Mouse (Mus musculus): ENCODE data around the gene Prpsap1. TPM values are rescaled to one million over a fixed set of nuclear protein-coding genes. Genes with fewer than 3 reads are reported as not detected.

The Prpsap1 gene
- total RNA-seq (2021), result 10 to 100 TPM; 85.1 to 87.6 TPM

GRCm38 (mm10) chr11:116493795-116494252 lies at the start of gene Prpsap1:
Gene Prpsap1, minus strand, starts transcription at chr11:116494202.
- DNase-seq (ENCODE audit: extremely low spot score in 1 of 2, low spot score in 2 of 2), result peak in 1 of 2 experiments; percentile 56
- intact Hi-C loops (cut with DNase I), result loop anchor here (10.0 kb wide), 2 partner anchors 131 to 321 kb away; partner anchors contain the start of gene Rhbdf2

DNA sequence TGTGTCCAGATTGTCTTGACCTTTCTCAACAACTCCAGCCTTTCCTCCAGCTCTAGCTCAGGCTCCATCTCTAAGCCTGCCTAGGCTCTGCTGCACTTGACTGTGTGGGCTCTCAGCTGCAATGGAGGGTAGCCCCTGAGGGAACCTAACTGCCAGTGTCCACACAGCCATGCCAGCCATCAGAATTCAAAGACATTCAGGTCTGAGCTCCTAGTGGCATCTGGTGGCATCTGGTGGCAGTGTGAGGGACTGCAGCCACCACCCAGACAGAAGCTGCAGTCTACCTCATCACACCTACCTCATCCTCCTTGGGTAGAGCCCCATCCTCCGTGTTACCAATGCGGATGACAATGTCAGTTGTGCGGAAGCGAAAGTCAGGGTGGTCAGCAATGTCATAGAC lies 49.1 kb upstream of the Prpsap1 start:
- intact Hi-C loops (cut with DNase I), result no loop called here
- DNase-seq (ENCODE audit: extremely low spot score in 1 of 2, low spot score in 2 of 2), result no peak

GRCm38 (mm10) chr11:116541183-116541582 lies 47.2 kb upstream of the Prpsap1 start:
- no peak for DNase-seq (ENCODE audit: extremely low spot score in 1 of 2, low spot score in 2 of 2)
- intact Hi-C loops (cut with DNase I), result no loop called here

DNA sequence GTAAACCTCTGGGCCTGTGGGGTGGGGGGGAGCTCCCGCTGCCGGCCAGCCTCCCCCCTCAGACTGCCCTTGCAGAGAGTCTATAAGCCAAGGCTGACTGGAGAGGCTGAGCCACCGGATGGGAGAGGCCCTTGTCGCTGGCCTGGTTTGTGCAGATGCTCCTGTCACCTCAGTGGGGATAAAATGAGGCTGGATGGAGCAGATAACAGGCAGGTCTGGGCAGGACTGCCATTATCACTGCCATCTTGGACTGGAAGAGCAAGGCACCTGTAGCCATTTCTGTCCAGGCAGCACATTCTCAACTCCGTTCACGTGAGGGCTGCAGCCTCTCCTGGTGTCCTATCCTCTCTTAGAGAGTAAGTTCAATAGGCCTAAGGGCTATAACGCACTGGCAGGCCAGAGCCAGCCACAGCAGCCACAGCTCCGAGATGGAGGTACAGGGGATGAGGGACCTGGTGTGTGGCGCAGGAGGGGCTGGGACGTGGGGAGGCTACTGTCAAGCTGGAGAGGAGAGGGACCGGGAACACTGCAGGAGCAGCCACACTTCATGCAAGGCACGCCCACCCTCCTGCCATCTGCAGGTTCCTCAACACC lies 44.2 kb upstream of the Prpsap1 start:
- no peak for DNase-seq (ENCODE audit: extremely low spot score in 1 of 2, low spot score in 2 of 2)
- intact Hi-C loops (cut with DNase I), result no loop called here

DNA sequence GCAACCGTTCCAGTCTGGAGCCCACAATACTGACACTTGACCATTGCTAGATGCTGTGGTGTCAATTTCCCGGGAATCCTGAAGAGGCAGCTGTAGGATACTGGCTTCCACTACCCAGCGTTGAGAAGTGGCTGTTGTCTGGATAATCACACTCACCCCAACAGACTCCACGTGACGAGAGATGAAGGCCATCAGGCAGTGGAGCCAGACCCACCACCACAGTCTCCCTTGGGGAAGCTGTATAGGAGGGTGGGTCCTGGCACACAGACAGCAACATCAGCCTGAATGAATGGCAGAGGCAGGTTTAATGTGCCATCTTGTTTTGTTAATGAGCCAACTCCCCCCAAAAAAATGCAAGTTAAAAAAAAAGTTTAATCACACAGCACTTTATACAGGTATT lies 43.4 kb upstream of the Prpsap1 start:
- intact Hi-C loops (cut with DNase I), result no loop called here
- DNase-seq (ENCODE audit: extremely low spot score in 1 of 2, low spot score in 2 of 2), result no peak

- DNase-seq (ENCODE audit: extremely low spot score in 1 of 2, low spot score in 2 of 2), result no peak
- intact Hi-C loops (cut with DNase I), result no loop called here
Measured at GRCm38 (mm10) chr11:116536685-116537084, 42.7 kb upstream of the Prpsap1 start.

- intact Hi-C loops (cut with DNase I), result loop anchor here (5.0 kb wide), 1 partner anchor 37 kb away; no protein-coding TSS in a partner anchor
- DNase-seq (ENCODE audit: extremely low spot score in 1 of 2, low spot score in 2 of 2), result peak in 1 of 2 experiments; percentile 69
Measured at GRCm38 (mm10) chr11:116534154-116534865, 40.3 kb upstream of the Prpsap1 start.

DNA sequence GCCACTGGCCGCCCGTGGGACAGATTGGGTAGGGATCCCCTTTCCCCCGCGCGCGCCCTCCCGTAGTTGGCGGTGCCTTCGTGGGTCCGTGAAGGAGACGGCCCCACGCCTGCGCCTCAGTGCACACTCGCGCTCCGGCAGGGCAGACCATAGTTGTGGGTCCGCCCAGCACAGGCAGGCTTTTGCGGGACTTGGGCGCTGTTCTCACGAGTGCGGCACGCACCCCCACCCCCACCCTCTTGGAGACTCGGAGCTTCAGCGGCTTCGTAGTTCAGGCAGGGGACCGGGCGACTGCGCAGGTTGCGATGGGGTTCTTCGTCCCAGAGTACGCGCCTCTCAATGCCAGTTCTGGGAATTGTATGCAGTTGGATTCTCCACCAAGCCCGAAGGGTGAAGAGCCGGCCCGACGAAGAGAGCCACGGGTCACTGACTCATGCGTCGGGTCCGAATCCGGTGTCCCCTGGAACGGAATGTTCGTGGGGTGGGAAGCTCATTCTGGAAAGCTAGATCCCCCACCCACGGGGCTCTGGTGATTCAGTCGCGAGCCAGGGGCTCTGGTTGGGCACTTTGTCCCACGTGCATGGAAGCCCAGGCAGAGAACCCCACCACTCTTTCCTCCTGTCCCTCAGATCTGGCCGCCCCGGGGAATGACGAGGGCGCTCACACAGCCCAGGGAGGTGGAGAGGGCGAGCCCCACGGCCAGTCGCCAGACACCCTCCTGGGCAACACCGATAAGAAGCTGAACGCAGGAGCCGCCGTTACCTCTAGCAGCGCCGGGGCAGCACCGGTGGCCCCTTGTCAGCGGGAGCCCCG lies 39.5 kb upstream of the Prpsap1 start:
- intact Hi-C loops (cut with DNase I), result loop anchor here (5.0 kb wide), 1 partner anchor 36 kb away; no protein-coding TSS in a partner anchor
- no peak for DNase-seq (ENCODE audit: extremely low spot score in 1 of 2, low spot score in 2 of 2)

DNA sequence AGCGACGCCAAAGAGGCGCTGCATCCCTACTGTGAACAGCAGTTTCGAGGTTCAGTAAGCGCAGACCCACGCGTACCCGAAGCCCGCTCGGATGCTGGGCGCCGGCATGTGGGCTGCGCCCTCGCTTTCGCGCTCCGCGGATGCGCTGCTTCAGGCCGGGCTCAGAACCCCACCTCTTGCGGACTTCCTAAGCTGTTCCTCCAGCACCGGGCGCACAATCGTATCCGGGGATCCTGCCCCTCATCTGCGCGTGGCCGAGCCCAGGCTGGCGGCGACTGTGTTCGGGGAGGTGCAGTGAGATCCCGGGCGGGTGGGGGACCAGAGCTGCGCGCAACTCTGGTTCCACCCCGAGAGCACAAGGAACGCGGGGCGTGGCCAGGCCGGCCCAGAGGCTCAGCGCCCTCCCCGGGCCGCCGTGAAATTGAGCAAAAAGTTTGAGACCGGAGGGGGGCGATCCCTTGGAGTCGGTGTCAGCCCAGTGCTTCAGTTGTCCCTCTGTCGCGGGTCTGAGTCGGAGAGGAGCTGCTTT lies 38.9 kb upstream of the Prpsap1 start:
- peak in 1 of 2 experiments; percentile 83 for DNase-seq (ENCODE audit: extremely low spot score in 1 of 2, low spot score in 2 of 2)
- intact Hi-C loops (cut with DNase I), result loop anchor here (5.0 kb wide), 1 partner anchor 36 kb away; no protein-coding TSS in a partner anchor

- DNase-seq (ENCODE audit: extremely low spot score in 1 of 2, low spot score in 2 of 2), result no peak
- intact Hi-C loops (cut with DNase I), result loop anchor here (5.0 kb wide), 1 partner anchor 35 kb away; no protein-coding TSS in a partner anchor
Measured at GRCm38 (mm10) chr11:116532262-116532809, 38.3 kb upstream of the Prpsap1 start.

DNA sequence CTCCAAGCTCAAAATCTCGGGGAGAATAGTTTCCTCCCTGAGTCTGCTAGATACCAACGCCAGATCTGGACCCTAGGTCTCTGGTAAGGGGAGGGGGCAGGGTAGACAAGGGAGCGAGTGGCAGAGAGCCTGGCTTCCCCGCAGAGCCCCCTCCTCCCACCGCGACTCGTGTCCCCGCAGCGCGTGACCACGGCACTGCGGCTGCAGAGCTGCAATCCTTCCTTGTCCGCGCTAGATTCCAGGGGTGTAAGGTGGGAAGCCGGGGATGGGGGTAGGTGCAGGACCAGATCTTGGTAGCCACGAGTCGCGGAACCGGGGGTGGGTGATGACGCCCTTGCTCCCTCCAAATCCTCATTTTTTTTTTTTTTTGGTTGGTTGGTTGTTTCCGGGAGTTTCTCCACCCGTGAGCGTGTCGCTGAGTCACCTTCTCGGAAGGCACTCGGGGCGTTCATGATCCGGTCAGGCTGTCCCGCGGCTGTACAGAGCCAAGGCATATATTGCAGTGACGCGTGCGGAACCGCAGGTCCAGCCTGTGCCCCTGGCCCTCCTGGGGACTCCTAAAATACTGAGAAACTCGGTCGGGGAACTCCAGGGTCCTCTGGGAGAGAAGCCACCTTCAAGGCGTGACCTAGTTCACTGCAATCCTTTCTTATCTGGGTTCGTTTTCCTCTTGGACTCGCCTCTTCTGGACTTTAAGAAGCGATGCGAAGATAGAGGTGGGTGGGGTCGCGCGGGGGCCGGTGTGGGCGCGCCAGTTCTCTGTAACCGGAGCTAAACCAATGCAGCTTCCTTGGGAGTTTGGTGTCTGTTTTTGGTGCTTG lies 37.6 kb upstream of the Prpsap1 start:
- intact Hi-C loops (cut with DNase I), result loop anchor here (5.0 kb wide), 1 partner anchor 34 kb away; no protein-coding TSS in a partner anchor

GRCm38 (mm10) chr11:116530187-116531147 lies 36.5 kb upstream of the Prpsap1 start, which contains the start of gene Sphk1:
Gene Sphk1, plus strand, starts transcription at chr11:116530925.
- intact Hi-C loops (cut with DNase I), result loop anchor here (5.0 kb wide), 1 partner anchor 33 kb away; no protein-coding TSS in a partner anchor
- no peak for DNase-seq (ENCODE audit: extremely low spot score in 1 of 2, low spot score in 2 of 2)

More for the DNA sequence above, 37.6 kb upstream of the Prpsap1 start:
- DNase-seq (ENCODE audit: extremely low spot score in 1 of 2, low spot score in 2 of 2), result no peak

GRCm38 (mm10) chr11:116528636-116529320 lies 34.8 kb upstream of the Prpsap1 start:
- intact Hi-C loops (cut with DNase I), result no loop called here
- no peak for DNase-seq (ENCODE audit: extremely low spot score in 1 of 2, low spot score in 2 of 2)

- intact Hi-C loops (cut with DNase I), result no loop called here
Measured at GRCm38 (mm10) chr11:116523699-116524189, 29.7 kb upstream of the Prpsap1 start.

GRCm38 (mm10) chr11:116522886-116523698 lies 29.1 kb upstream of the Prpsap1 start:
- DNase-seq (ENCODE audit: extremely low spot score in 1 of 2, low spot score in 2 of 2), result peak in 1 of 2 experiments; percentile 45
- intact Hi-C loops (cut with DNase I), result no loop called here

More at GRCm38 (mm10) chr11:116523699-116524189, 29.7 kb upstream of the Prpsap1 start:
- DNase-seq (ENCODE audit: extremely low spot score in 1 of 2, low spot score in 2 of 2), result no peak
